Mouse (Mus musculus): ENCODE results near the gene Lrrk1.

Gene Lrrk1

GRCm38 (mm10) chr7:66333906-66334500 lies 54.1 kb downstream of the Lrrk1 start:
- no peak for DNase-seq

DNA sequence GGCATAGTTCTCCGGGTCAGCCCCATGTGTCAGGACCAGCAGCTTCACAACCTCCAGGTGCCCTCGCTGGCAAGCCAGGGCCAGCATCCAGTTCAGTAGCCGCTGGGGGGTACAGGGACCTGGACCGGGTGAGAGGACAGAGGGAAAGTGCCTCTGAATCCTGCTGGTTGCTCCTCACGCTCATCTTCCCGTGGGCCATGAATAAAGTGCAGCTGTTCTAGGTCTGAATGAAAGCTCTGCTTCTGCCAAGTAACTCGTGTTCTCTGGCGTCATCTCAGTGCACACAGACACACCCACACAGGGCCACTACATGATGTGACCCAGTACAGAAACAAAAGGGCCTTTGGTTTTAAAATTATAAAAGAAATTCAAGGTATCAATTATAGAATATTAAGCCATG lies 55.8 kb downstream of the Lrrk1 start:
- DNase-seq, result no peak

DNA sequence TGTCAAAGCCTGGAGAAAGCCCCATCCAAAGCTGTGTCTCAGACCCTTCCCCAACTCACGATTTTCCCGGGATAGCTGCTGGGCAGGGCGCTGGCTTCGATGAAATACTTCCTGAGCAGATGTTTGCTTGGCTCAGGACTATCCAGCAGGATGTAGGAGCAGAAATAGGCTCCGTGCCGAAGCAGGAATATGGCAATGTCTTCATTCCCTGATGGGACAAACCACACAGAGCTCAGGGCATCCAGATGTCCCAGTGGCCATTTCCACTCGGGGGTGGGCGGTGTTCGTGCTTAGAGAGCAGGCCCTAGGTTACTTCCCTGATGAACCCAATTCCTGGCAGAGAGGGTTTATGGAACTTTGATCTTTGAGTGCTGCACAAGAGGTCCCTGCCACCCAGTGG lies 57.5 kb downstream of the Lrrk1 start:
- DNase-seq, result no peak

- DNase-seq, result no peak
Observed at GRCm38 (mm10) chr7:66327516-66327915, 60.6 kb downstream of the Lrrk1 start.

DNA sequence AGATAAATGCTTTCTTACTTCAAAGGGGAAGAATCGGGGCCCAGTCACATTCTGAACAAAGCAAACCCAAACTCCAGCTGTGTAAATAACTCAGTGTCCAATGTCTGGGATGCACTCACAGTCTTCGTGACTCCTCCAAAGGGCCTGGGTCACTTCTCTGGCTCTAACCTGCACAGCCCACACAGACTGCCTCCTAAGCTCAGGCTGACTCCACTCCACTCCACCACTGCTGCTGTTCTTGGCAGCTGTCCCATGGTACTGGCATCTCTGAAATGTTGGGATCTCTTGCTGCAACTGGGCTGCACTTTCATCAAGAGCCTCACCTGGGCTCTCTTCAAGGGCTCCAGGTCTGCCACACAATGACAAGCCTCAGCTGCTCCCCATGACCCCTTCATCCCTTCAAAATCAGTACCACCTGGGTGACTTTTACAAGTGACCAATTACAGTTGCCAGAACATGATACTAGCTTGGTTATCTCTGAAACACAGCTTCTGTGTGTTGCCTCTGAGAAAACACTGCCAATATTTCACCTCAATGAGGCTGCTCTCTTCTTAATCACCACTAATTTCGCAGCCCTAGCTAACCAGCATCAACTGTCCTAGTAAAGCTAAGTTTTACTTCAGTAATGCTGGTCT lies 62.6 kb downstream of the Lrrk1 start:
- DNase-seq, result no peak

DNA sequence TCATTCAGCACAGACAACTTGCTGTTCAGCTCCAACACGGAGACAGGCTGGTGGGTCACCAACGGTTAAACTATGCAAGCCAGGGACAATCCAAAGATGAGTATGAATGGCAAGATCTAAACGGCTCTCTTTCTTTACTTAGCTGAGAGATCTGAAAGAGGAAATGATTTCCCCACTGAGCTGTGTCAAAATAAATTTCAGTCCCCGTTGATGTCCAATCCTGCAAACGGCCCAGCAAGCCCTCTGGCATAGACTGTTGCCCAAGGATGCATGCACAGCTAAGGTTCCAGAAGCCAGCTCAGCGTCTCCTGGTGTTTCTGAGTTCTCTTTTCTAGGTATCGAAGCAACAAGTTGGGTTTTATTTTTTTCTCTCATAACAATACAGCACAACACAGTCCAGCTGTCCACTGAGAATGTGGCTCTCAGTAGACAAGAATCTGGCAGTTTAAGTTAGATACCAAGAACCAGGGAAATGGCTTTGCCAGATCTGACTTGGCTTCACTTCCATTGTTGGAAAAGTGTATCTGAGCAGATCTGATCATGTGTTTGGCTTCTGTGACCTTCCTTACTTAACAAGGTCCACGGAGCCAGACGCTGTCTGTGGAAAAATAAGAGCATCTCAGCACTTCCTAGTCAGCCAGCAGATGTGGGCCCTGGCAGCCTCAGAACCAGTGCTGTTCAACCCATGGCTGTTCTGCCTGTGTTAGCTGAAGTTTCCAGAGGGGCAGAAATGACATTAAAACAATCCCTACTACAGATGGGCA lies 64.7 kb downstream of the Lrrk1 start:
- no peak for DNase-seq

GRCm38 (mm10) chr7:66320996-66321395 lies 67.2 kb downstream of the Lrrk1 start:
- no peak for DNase-seq

GRCm38 (mm10) chr7:66318147-66318546 lies 70.0 kb downstream of the Lrrk1 start:
- DNase-seq, result no peak

DNA sequence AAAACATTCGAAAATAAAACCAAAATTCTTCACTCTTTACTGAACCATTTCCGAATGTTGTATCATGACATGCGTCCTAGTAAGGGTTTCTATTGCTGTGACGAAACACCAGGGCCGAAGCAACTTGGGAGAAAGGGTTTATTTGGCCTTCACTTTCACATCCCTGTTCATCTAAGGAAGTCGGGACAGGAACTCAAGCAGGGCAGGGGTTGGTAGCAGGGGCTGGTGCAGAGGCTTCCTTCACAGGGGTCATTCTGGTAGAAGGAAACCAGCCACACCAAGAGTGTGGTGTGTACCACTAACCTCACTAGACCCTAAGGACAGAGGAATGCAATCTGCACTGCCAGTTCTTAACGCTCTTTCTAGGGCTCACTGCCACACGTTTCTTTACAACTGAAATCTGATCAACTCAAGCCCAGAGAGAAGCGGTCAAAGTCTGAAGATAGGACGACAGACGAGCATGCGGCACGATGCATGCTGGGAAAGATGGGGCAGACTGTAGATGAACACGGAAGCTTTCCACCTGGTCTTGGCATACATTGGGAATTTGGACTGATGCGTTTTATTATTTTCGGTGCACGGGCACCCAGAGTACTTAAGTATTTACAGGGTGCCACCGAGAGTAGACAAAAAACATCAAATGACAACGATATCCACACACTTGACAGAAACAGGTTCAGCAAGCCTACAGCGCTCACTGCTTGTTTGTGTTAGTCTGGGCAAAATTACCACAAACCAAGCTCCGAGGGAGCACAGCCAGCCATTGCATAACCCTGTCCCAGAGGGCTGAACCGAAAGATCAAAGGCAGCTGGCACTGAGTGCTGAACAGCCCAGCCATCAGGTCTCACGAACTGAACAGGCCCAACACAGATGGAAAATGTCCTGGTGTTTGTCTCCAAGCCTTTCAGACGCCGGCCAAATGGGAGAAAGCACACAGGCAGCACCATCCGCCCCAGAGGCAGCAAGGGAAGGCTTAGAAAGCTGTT lies 77.2 kb downstream of the Lrrk1 start:
- DNase-seq, result no peak

- DNase-seq, result peak in 1 of 2 experiments; percentile 15
Observed at GRCm38 (mm10) chr7:66309950-66310669, 78.0 kb downstream of the Lrrk1 start.

DNA sequence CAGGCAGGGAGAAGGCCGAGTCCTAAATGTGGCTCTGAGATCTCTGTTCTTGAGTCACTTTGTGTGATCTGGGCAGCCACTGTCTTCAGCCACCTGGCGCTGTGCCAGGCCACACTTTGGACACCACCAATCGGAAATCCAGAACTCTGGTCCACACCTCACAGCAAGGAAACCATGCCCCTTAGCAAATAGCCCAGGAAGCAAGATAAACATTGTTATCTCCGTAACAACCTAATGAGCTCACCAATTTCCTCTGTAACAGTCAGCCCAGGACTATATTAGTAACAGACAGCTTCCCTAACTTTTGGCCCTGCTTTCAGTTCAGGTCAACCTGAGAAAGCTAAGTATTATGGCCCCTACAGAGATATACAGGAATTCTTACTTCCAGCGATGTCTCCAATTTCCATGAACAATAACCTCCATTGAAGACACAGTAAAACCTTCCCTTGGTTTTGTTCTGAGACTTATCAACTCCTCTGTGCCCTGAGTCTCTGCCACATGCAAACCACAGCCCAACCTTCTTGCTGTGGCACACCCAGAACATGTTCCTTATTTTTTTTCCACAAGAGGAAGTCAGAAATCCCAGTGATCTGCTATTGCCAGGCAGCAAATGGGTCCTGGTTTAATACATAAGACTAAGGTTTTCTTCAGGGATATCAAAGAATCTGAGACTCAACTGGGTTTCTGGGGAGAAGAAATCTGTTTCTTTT lies 78.8 kb downstream of the Lrrk1 start:
- no peak for DNase-seq

DNA sequence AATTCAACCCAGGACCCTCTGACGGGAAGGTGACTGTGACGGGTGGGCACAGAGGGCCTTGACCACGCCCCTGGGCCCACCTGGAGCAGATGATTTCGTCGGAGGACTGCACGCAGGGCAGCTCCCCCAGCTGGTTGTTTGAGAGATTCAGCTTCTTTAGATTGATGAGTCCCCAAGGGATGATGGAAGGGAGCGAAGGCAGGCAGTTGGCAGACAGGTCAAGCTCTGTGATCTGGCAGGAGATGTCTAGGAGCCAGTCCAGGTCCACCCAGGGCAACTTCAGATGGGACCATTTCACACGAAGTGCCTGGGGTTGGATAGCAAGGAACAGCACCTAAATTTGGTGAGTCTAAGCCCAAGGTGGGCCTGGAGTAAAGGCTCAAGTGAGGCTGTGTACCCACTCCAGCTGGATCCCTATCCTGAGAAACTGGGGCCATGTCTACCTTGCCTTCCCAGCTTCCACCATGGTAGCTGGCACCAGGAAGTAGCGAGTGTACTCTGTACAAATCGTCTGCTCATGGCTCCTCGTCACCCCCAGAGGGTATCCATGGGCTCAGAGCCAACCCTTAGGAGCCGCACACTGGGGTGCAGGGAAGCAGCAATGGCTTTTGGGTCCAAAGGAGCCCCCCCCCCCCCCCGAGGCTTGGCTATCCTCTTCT lies 79.4 kb downstream of the Lrrk1 start:
- DNase-seq, result no peak

DNA sequence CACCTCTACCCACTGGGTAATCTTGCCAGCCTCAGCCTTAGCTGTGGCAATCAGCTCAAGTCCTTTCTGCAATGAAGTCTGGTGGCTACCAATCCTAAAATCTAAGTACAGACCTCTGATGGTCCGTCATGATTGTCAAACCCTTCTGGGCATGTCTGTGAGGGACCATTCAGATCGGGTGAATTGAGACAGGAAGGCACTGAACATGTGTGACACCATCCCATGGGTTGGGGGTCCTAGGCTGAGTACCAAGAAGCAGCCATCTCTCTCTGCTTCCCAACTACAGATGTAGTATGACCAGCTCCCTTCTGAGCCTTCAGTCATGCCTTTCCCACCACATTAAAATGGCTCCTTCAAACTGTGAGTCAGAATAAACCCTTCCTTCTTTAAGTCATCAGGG lies 80.4 kb downstream of the Lrrk1 start:
- no peak for DNase-seq

GRCm38 (mm10) chr7:66305714-66306198 lies 82.4 kb downstream of the Lrrk1 start:
- DNase-seq, result no peak

DNA sequence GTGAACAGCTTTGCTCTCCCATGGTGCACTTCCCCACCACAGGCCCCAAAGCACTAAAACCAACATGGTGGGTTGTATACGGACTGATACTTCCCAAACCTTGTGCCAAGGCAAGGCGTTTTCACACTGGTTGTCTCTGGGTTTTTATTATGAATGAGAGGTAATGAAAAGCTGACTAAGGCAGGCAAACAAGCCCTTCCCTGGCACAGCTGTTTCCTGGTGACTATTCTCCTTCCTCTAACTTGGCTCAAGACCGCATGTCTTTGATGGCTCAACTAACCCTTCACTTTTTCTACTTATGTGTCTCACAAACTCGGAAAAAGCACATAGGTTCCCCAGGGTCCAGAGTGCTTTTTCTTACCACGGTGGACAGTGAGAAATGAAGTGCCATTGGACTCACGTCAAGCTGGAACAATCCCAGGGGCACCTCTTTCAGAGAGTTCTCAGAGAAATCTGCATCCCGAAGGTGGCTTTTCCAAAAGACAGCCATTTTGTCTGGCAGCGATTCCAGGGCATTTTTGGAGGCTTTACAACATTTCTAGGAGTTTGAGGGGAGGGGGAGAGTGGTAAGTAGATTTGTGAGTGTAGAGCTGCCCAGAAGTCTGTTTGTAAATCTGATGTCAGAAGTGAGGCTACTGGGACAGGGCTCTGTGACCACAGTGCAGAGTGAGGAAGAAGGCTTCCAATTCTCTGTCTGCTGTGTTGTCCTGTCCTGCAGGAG lies 83.0 kb downstream of the Lrrk1 start:
- no peak for DNase-seq

GRCm38 (mm10) chr7:66303922-66304660 lies 84.1 kb downstream of the Lrrk1 start:
- no peak for DNase-seq

GRCm38 (mm10) chr7:66301486-66301885 lies 86.7 kb downstream of the Lrrk1 start:
- no peak for DNase-seq

DNA sequence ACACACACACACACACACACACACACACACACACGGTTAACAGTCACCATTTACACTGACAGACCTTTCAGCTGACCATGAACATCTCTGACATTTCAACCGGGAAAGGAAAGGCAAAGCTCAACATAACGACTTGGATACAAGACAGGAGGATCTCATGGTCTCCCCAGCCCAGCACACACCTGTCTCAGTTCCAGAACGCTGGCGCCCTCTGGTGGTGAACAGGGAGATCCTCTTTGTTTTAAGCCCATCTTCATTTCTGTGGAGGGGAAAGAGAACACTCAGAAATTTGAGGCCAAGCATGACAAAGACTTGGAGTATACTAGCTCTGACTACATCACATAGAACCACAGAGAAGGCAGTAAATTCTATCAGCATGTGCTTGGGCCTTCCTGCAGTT lies 87.5 kb downstream of the Lrrk1 start:
- peak; percentile 72 to 74 for DNase-seq

- DNase-seq, result no peak
Observed at GRCm38 (mm10) chr7:66297656-66298021, 90.5 kb downstream of the Lrrk1 start.
